Mouse (Mus musculus) olfactory bulb, adult 2 months (tissue): ENCODE results near the gene Hddc3.

Experiments
- CTCF ChIP-seq: fragments of 200-500 bp; IDR thresholded peaks from 2 replicates; pipeline ENCODE4 v1.5.1; 2012; ENCODE audit warnings: low read depth, mild to moderate bottlenecking, low read length, moderate library complexity; ENCODE audit not compliant: insufficient read depth
- POLR2A ChIP-seq: fragments of 200-500 bp; IDR thresholded peaks from 2 replicates; pipeline ENCODE4 v1.6.1; 2012; ENCODE audit warnings: mild to moderate bottlenecking, low read depth, low read length, moderate library complexity; ENCODE audit not compliant: insufficient read depth

- TF ChIP-seq CTCF (no peak), POLR2A (no peak)
These were observed 29.8 kb downstream of the Hddc3 start for GRCm38 (mm10) chr7:80372667-80373066.
